Mouse (Mus musculus): ENCODE measurements around the gene Nhlrc3.

DNA sequence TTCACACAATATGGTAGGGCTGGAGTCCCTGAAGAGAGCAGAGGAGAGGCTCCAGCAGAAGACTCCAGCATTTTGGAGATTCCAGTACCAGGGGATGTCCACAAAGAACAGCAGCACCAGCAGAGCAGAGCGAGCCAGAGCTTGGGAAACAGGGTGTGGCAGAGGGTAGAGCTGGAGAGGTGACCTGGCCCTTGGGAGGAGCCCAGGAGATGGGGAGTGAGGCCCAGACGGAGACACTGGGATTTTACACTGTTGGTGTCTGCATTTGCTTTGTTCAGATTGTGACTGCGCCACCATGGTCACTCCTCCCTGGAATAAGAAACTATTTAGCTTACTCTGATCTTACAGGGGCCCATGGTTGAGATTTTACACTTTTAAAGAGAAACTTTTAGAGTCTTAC lies 16.3 kb downstream of the Nhlrc3 start:
- TF ChIP-seq POLR2A (IDR thresholded peaks at IDR 0.05; ENCODE audit: low read depth, low read length) (no peak), CTCF (IDR thresholded peaks at IDR 0.05; ENCODE audit: extremely low read depth, insufficient read depth, insufficient read length, insufficient replicate concordance) (no peak)
